Mouse (Mus musculus) olfactory bulb, adult 2 months (tissue): ENCODE data around the gene Pcgf2.

Source experiments
- CTCF ChIP-seq: fragments of 200-500 bp; IDR thresholded peaks from 2 replicates; pipeline ENCODE4 v1.5.1; 2012; ENCODE audit warnings: low read depth, mild to moderate bottlenecking, low read length, moderate library complexity; ENCODE audit not compliant: insufficient read depth
- POLR2A ChIP-seq: fragments of 200-500 bp; IDR thresholded peaks from 2 replicates; pipeline ENCODE4 v1.6.1; 2012; ENCODE audit warnings: mild to moderate bottlenecking, low read depth, low read length, moderate library complexity; ENCODE audit not compliant: insufficient read depth

DNA sequence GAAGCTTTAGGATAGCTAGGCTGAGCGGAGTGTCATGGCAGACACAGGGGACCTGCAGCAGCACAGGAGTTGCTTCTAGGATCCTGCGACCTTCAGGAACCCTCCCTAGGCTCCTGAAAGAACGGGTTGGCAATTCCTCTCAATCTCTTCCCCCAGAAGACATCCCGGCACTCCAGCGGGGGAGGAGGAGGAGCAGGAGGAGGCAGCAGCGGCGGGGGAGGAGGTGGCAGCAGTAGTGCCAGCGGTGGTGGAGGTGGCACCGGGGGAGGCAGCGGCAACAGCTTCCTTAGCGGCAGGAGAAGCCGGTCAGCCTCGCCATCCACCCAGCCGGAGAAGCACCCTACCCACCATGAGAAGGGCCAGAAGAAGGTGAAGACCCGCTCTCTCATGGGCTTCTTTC lies 31.0 kb downstream of the Pcgf2 start:
- TF ChIP-seq POLR2A (no peak), CTCF (no peak)
